Mouse (Mus musculus): ENCODE results near the gene Tiprl. TPM values are rescaled to one million over a fixed set of nuclear protein-coding genes. Genes with fewer than 3 reads are reported as not detected.

The Tiprl gene
- polyA plus RNA-seq, 1 experiment from 2014 or later = 36.4 TPM

DNA sequence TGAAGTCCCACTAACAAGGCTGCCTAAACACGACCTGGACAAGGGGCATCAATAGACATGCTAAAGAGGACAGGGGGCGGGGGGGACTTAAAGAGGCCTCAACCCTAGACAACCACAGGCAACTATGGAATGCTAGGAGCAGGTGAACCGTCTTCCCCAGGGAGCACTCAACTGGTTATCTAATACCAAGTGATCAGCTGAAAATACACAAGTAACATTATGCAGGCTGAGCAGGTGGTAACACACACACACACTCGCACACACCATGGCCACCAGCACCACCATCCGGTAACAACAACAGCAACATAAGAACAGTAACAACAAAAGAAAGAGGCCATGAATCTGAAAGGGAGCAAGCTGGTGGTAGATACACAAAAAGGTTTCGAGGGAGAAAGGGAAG, 46.7 kb downstream of the Tiprl start:
- ATAC-seq (ENCODE audit: low read depth) = no peak
- no peak overlapping the region for H3K27ac ChIP-seq (ENCODE audit: low read length)
- no peak overlapping the region for H3K9ac ChIP-seq (ENCODE audit: low read depth, low read length)
- no peaks in the 10 kb centered on the region for H3K36me3 ChIP-seq (ENCODE audit: control insufficient read depth, insufficient read depth)
- peaks cover 16% of the 10 kb centered on the region for H3K4me1 ChIP-seq (ENCODE audit: control insufficient read depth, low read depth, low read length)
- H3K4me3 ChIP-seq (ENCODE audit: low read depth, low read length) = no peak overlapping the region
- H3K9me3 ChIP-seq (replicated peaks; ENCODE audit: control insufficient read depth, low read length) = no peaks in the 10 kb centered on the region
- 57% methylated on average over 6 of the region's 6 CpGs for WGBS (ENCODE audit: insufficient replicate concordance)
- no peak overlapping the region for H3K4me2 ChIP-seq (ENCODE audit: low read depth, low read length)
- H3K27me3 ChIP-seq (ENCODE audit: control insufficient read depth, insufficient read depth, low read depth, low read length) = no peaks in the 10 kb centered on the region

DNA sequence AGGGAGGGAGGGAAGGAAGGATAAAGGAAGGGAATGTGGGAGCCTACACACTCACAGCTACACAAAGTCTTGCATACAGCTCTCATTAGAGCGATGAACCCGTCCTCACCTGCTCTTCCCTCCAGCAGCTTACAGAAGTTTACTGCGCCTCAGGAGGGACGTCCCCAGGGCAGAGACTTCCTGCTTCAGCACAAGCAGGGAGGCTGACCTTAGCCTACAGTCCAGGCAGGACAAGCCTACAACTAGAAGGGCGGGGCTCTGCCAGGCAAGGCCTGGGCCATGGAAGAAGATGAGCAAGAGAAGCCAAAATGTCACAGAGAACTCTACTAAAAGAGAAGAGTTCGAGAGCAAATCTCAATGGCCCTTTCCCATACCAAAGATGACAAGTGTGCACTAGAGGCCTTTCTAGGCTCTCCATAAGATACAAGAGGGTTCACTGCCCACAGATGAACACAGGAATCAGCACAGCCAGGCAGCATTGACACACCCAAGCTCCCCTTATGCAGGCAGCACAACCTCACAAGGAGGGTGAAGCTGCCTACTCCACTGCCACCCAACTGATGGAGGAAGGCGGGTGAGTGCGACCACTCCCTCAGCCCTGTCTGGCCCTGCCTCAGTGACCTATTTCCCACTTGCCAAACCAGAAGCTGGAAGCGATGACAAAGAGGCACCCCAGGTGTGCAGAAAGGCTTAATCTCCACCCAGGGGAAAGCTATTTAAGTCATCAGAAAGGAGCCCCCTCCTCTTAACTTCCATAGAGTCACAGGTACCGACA, 47.8 kb downstream of the Tiprl start:
- Histone ChIP-seq H3K4me1 (ENCODE audit: control insufficient read depth, low read depth, low read length) (peaks cover 10% of the 10 kb centered on the region), H3K27me3 (ENCODE audit: control insufficient read depth, insufficient read depth, low read depth, low read length) (no peaks in the 10 kb centered on the region), H3K9ac (ENCODE audit: low read depth, low read length) (no peak overlapping the region), H3K4me2 (ENCODE audit: low read depth, low read length) (no peak overlapping the region), H3K27ac (ENCODE audit: low read length) (no peak overlapping the region), H3K36me3 (ENCODE audit: control insufficient read depth, insufficient read depth) (no peaks in the 10 kb centered on the region), H3K9me3 (replicated peaks; ENCODE audit: control insufficient read depth, low read length) (no peaks in the 10 kb centered on the region), H3K4me3 (ENCODE audit: low read depth, low read length) (no peak overlapping the region)
- 60% methylated on average over 10 of the region's 10 CpGs for WGBS (ENCODE audit: insufficient replicate concordance)
- no peak for ATAC-seq (ENCODE audit: low read depth)

- Histone ChIP-seq H3K9me3 (replicated peaks; ENCODE audit: control insufficient read depth, low read length) (no peaks in the 10 kb centered on the region), H3K9ac (ENCODE audit: low read depth, low read length) (no peak overlapping the region), H3K36me3 (ENCODE audit: control insufficient read depth, insufficient read depth) (no peaks in the 10 kb centered on the region), H3K27me3 (ENCODE audit: control insufficient read depth, insufficient read depth, low read depth, low read length) (no peaks in the 10 kb centered on the region), H3K4me3 (ENCODE audit: low read depth, low read length) (no peak overlapping the region), H3K27ac (ENCODE audit: low read length) (no peak overlapping the region), H3K4me1 (ENCODE audit: control insufficient read depth, low read depth, low read length) (no peaks in the 10 kb centered on the region; the same call in 1 of the 2 replicates), H3K4me2 (ENCODE audit: low read depth, low read length) (no peak overlapping the region)
- no peak for ATAC-seq (ENCODE audit: low read depth)
- WGBS (ENCODE audit: insufficient replicate concordance) = 49% methylated on average over 5 of the region's 5 CpGs
Observed at GRCm38 (mm10) chr1:165187357-165187756, 49.4 kb downstream of the Tiprl start.

GRCm38 (mm10) chr1:165186491-165186890, 50.3 kb downstream of the Tiprl start:
- H3K27ac ChIP-seq (ENCODE audit: low read length) = no peak overlapping the region
- H3K4me2 ChIP-seq (ENCODE audit: low read depth, low read length) = no peak overlapping the region
- no peak overlapping the region for H3K4me3 ChIP-seq (ENCODE audit: low read depth, low read length)
- H3K9ac ChIP-seq (ENCODE audit: low read depth, low read length) = no peak overlapping the region
- no peaks in the 10 kb centered on the region; the same call in 1 of the 2 replicates for H3K4me1 ChIP-seq (ENCODE audit: control insufficient read depth, low read depth, low read length)
- no peak for ATAC-seq (ENCODE audit: low read depth)
- peaks cover 3% of the 10 kb centered on the region; the same call in 1 of the 2 replicates for H3K36me3 ChIP-seq (ENCODE audit: control insufficient read depth, insufficient read depth)
- no peaks in the 10 kb centered on the region for H3K9me3 ChIP-seq (replicated peaks; ENCODE audit: control insufficient read depth, low read length)
- 72% methylated on average over 12 of the region's 12 CpGs for WGBS (ENCODE audit: insufficient replicate concordance)
- H3K27me3 ChIP-seq (ENCODE audit: control insufficient read depth, insufficient read depth, low read depth, low read length) = no peaks in the 10 kb centered on the region

DNA sequence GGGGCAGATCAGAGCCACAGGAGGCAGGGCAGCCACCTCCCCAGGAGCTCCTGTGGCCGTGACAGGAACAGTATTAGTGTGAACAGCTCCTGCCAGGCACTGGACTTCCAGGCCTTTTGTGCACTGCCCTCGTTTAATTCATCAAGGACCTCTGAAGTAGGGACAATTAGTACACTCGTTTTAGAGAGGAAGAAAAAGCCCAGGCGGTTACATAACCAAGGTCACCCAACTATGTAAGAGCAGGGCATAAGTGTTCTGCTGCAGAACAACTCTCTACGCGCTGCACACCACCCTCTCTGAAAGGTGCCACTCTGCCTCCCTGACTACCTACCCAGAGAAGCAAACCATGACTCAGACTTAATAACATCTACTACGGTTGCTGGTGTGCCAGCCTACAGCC, 51.7 kb downstream of the Tiprl start:
- WGBS (ENCODE audit: insufficient replicate concordance) = 60% methylated on average over 7 of the region's 7 CpGs
- no peak for ATAC-seq (ENCODE audit: low read depth)

DNA sequence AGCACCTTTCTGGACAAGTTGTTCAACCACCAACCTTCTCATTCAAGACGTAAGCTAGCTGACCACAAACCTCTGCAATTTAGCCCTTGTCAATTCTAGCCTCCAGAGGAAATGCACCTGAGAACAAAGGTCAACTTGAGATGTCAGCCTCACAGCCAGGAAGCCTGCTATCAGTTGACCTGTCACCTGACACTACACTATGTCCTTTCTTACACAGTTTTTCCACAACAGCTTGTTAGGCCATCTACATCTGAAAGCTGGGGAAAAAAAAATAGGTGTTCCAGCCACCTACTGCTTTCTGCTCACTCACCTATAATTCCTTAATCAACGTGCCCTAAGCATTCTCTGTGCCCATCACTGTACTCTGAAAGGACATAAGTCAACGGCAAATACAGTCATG, 52.6 kb downstream of the Tiprl start:
- WGBS (ENCODE audit: insufficient replicate concordance) = 57% methylated on average over 3 of the region's 3 CpGs
- peak; percentile 48; the same call in 1 of the 2 replicates for ATAC-seq (ENCODE audit: low read depth)
- Histone ChIP-seq H3K4me2 (ENCODE audit: low read depth, low read length) (no peak overlapping the region), H3K4me3 (ENCODE audit: low read depth, low read length) (no peak overlapping the region), H3K9ac (ENCODE audit: low read depth, low read length) (no peak overlapping the region), H3K36me3 (ENCODE audit: control insufficient read depth, insufficient read depth) (peaks cover 3% of the 10 kb centered on the region; the same call in 1 of the 2 replicates), H3K4me1 (ENCODE audit: control insufficient read depth, low read depth, low read length) (no peaks in the 10 kb centered on the region; the same call in 1 of the 2 replicates), H3K27ac (ENCODE audit: low read length) (no peak overlapping the region), H3K27me3 (ENCODE audit: control insufficient read depth, insufficient read depth, low read depth, low read length) (no peaks in the 10 kb centered on the region), H3K9me3 (replicated peaks; ENCODE audit: control insufficient read depth, low read length) (no peaks in the 10 kb centered on the region)

More for the DNA sequence above, 51.7 kb downstream of the Tiprl start:
- Histone ChIP-seq H3K27me3 (ENCODE audit: control insufficient read depth, insufficient read depth, low read depth, low read length) (no peaks in the 10 kb centered on the region), H3K36me3 (ENCODE audit: control insufficient read depth, insufficient read depth) (peaks cover 3% of the 10 kb centered on the region; the same call in 1 of the 2 replicates), H3K9ac (ENCODE audit: low read depth, low read length) (no peak overlapping the region), H3K9me3 (replicated peaks; ENCODE audit: control insufficient read depth, low read length) (no peaks in the 10 kb centered on the region), H3K4me1 (ENCODE audit: control insufficient read depth, low read depth, low read length) (no peaks in the 10 kb centered on the region; the same call in 1 of the 2 replicates), H3K4me2 (ENCODE audit: low read depth, low read length) (no peak overlapping the region), H3K27ac (ENCODE audit: low read length) (no peak overlapping the region), H3K4me3 (ENCODE audit: low read depth, low read length) (no peak overlapping the region)

- no peaks in the 10 kb centered on the region for H3K4me1 ChIP-seq (ENCODE audit: control insufficient read depth, low read depth, low read length)
- no peaks in the 10 kb centered on the region for H3K9me3 ChIP-seq (replicated peaks; ENCODE audit: control insufficient read depth, low read length)
- peaks cover 3% of the 10 kb centered on the region for H3K36me3 ChIP-seq (ENCODE audit: control insufficient read depth, insufficient read depth)
- H3K27me3 ChIP-seq (ENCODE audit: control insufficient read depth, insufficient read depth, low read depth, low read length) = no peaks in the 10 kb centered on the region
- no peak for ATAC-seq (ENCODE audit: low read depth)
- 72% methylated on average over 6 of the region's 6 CpGs for WGBS (ENCODE audit: insufficient replicate concordance)
- no peak overlapping the region for H3K27ac ChIP-seq (ENCODE audit: low read length)
- H3K4me2 ChIP-seq (ENCODE audit: low read depth, low read length) = no peak overlapping the region
- H3K9ac ChIP-seq (ENCODE audit: low read depth, low read length) = no peak overlapping the region
- H3K4me3 ChIP-seq (ENCODE audit: low read depth, low read length) = no peak overlapping the region
Observed at GRCm38 (mm10) chr1:165183400-165183799, 53.4 kb downstream of the Tiprl start.

- no peaks in the 10 kb centered on the region for H3K4me1 ChIP-seq (ENCODE audit: control insufficient read depth, low read depth, low read length)
- H3K27me3 ChIP-seq (ENCODE audit: control insufficient read depth, insufficient read depth, low read depth, low read length) = no peaks in the 10 kb centered on the region
- peaks cover 3% of the 10 kb centered on the region for H3K36me3 ChIP-seq (ENCODE audit: control insufficient read depth, insufficient read depth)
- ATAC-seq (ENCODE audit: low read depth) = no peak
- no peaks in the 10 kb centered on the region for H3K9me3 ChIP-seq (replicated peaks; ENCODE audit: control insufficient read depth, low read length)
- no peak overlapping the region for H3K9ac ChIP-seq (ENCODE audit: low read depth, low read length)
- H3K4me3 ChIP-seq (ENCODE audit: low read depth, low read length) = no peak overlapping the region
- 57% methylated on average over 5 of the region's 5 CpGs for WGBS (ENCODE audit: insufficient replicate concordance)
- no peak overlapping the region for H3K27ac ChIP-seq (ENCODE audit: low read length)
- no peak overlapping the region for H3K4me2 ChIP-seq (ENCODE audit: low read depth, low read length)
Observed at GRCm38 (mm10) chr1:165179321-165179720, 57.5 kb downstream of the Tiprl start.

DNA sequence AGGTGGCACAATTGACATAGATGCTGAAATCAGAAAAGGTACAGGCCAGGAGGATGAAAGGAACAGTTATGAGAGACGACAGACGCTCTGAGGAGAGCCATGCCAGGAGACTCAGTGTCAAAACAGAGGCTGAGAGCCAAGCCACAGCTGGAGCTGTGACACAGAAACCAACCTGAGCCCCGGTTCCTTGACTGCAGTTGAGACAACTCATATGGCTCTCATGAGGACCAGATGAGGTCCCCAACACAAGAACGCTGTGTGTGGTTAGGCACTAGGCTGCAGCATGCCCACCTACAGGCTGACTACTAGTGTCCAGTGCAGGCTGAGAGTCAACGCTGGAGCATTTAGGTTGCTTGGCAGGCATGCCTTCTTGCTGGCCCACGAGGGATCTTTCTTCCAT, 58.7 kb downstream of the Tiprl start:
- Histone ChIP-seq H3K4me2 (ENCODE audit: low read depth, low read length) (no peak overlapping the region), H3K9ac (ENCODE audit: low read depth, low read length) (no peak overlapping the region), H3K36me3 (ENCODE audit: control insufficient read depth, insufficient read depth) (peaks cover 3% of the 10 kb centered on the region), H3K4me1 (ENCODE audit: control insufficient read depth, low read depth, low read length) (no peaks in the 10 kb centered on the region; the same call in 1 of the 2 replicates), H3K27ac (ENCODE audit: low read length) (no peak overlapping the region), H3K4me3 (ENCODE audit: low read depth, low read length) (no peak overlapping the region), H3K27me3 (ENCODE audit: control insufficient read depth, insufficient read depth, low read depth, low read length) (no peaks in the 10 kb centered on the region), H3K9me3 (replicated peaks; ENCODE audit: control insufficient read depth, low read length) (no peaks in the 10 kb centered on the region)
- no peak for ATAC-seq (ENCODE audit: low read depth)
- WGBS (ENCODE audit: insufficient replicate concordance) = 70% methylated on average over 6 of the region's 6 CpGs

Measured in liver, embryonic 16.5 days (tissue).